Mouse (Mus musculus): ENCODE data around the gene Pqlc3. TPM values are rescaled to one million over a fixed set of nuclear protein-coding genes. Genes with fewer than 3 reads are reported as not detected.
A peak's percentile ranks its signal among the peaks of the same experiment; 100 is the strongest.

The Pqlc3 gene
- polyA plus RNA-seq, 1 experiment from 2014 or later = 19.2 TPM

DNA sequence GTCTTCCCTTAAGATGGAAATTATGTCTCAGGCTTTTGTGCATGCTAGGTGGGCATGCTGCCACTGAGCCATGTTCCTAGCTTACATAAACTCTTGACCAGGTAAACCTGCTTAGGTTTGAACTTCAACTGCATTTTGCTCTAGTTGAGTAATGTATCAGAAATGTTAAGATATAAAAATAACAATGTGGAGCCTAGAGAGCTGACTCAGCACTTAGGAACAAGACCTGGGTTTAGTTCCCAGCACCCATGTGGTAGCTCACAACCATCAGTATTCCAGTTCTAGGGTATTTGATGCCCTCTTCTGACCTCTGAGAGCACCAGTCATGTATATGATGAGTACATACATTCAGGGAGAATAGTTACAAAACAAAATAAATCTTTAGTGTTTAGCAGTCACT, 23.1 kb downstream of the Pqlc3 start:
- H3K9ac ChIP-seq (ENCODE audit: low read depth, low read length) = no peak overlapping the region
- H3K4me2 ChIP-seq (replicated peaks; ENCODE audit: low read depth) = no peak overlapping the region
- TF ChIP-seq CTCF (IDR thresholded peaks at IDR 0.05; ENCODE audit: low read depth) = no peak
- H3K27me3 ChIP-seq (replicated peaks; ENCODE audit: control insufficient read depth, insufficient read depth, low read length) = no peaks in the 10 kb centered on the region
- H3K4me3 ChIP-seq (ENCODE audit: low read depth, low read length) = no peak overlapping the region
- peaks cover 64% of the 10 kb centered on the region for H3K36me3 ChIP-seq (ENCODE audit: control insufficient read depth, insufficient read depth)
- ATAC-seq = no peak
- no peak overlapping the region for H3K27ac ChIP-seq (ENCODE audit: low read depth, low read length)
- H3K9me3 ChIP-seq (ENCODE audit: control insufficient read depth) = no peaks in the 10 kb centered on the region
- H3K4me1 ChIP-seq (replicated peaks; ENCODE audit: control insufficient read depth, insufficient read depth, low read length) = no peaks in the 10 kb centered on the region

DNA sequence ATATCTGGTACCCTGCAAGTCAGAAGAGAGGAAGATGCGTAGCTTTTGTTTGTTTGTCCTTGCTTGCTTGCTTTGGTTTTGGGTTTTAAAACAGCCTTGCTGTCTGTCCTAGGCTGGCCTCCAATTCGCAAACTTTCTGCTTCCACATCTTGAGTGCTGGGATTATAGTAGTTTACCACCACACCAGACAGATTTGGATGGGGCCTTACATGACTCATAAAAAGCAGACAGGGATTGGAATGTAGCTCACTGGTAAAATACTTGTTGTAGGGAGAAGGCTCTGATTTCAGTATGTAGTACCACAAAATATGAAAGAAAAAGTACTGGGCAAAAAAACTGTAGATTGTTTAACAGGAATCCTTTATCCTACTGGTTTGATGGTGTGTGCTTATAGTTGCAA, 33.4 kb downstream of the Pqlc3 start:
- TF ChIP-seq CTCF (IDR thresholded peaks at IDR 0.05; ENCODE audit: low read depth) = no peak
- peaks cover 48% of the 10 kb centered on the region for H3K36me3 ChIP-seq (ENCODE audit: control insufficient read depth, insufficient read depth)
- H3K27ac ChIP-seq (ENCODE audit: low read depth, low read length) = no peak overlapping the region
- no peaks in the 10 kb centered on the region for H3K27me3 ChIP-seq (replicated peaks; ENCODE audit: control insufficient read depth, insufficient read depth, low read length)
- WGBS = 85% methylated on average over 2 of the region's 2 CpGs
- no peak overlapping the region for H3K4me2 ChIP-seq (replicated peaks; ENCODE audit: low read depth)
- H3K4me3 ChIP-seq (ENCODE audit: low read depth, low read length) = no peak overlapping the region
- no peaks in the 10 kb centered on the region for H3K4me1 ChIP-seq (replicated peaks; ENCODE audit: control insufficient read depth, insufficient read depth, low read length)
- no peak overlapping the region for H3K9ac ChIP-seq (ENCODE audit: low read depth, low read length)
- ATAC-seq = no peak
- H3K9me3 ChIP-seq (ENCODE audit: control insufficient read depth) = no peaks in the 10 kb centered on the region

DNA sequence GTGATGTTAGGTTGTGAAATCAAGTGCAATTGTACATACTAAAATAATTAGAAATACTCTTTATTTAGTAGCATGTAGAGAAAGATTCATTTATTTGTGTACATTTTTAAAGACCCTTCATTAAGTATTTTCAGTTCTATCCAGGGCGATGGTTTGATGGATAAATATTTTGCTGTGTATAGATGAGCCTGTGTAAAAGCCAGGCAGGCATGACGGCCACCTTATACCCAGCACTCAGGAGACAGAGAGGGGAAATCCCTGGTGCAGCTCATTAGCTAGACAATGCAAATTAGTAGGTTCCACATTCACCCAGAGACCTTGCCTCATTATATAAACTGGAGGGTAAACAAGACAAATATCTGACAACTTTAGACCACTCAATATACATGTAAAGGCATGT, 36.9 kb downstream of the Pqlc3 start:
- peaks cover 55% of the 10 kb centered on the region for H3K36me3 ChIP-seq (ENCODE audit: control insufficient read depth, insufficient read depth)
- H3K9me3 ChIP-seq (ENCODE audit: control insufficient read depth) = no peaks in the 10 kb centered on the region
- H3K4me1 ChIP-seq (replicated peaks; ENCODE audit: control insufficient read depth, insufficient read depth, low read length) = no peaks in the 10 kb centered on the region
- H3K4me2 ChIP-seq (replicated peaks; ENCODE audit: low read depth) = no peak overlapping the region
- no peak overlapping the region for H3K4me3 ChIP-seq (ENCODE audit: low read depth, low read length)
- no peak overlapping the region for H3K9ac ChIP-seq (ENCODE audit: low read depth, low read length)
- H3K27ac ChIP-seq (ENCODE audit: low read depth, low read length) = no peak overlapping the region
- no peak for ATAC-seq
- H3K27me3 ChIP-seq (replicated peaks; ENCODE audit: control insufficient read depth, insufficient read depth, low read length) = no peaks in the 10 kb centered on the region
- no peak for TF ChIP-seq CTCF (IDR thresholded peaks at IDR 0.05; ENCODE audit: low read depth)
- 61% methylated on average over 2 of the region's 2 CpGs for WGBS

DNA sequence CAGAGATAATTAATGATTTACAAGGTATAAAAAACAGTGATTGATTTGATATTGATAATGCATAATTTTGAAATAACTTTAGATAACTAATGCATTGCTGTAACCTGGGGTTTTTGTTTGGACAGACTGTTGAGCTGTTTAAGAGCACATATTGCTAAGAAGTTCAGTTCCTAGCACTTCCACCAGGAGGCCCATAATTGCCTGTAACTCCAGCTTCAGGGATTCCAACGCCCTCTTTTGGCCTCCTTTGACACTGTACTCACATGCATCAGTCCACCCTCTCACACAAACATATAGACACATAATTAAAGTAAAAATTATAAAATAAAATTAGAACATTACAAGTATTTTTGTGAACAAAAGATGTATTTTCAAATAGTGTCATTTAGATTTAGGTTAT, 41.4 kb downstream of the Pqlc3 start:
- no peak for ATAC-seq
- 80% methylated on average over 1 of the region's 1 CpGs for WGBS
- H3K9me3 ChIP-seq (ENCODE audit: control insufficient read depth) = no peaks in the 10 kb centered on the region
- H3K4me3 ChIP-seq (ENCODE audit: low read depth, low read length) = no peak overlapping the region
- H3K4me2 ChIP-seq (replicated peaks; ENCODE audit: low read depth) = no peak overlapping the region
- H3K36me3 ChIP-seq (ENCODE audit: control insufficient read depth, insufficient read depth) = peaks cover 49% of the 10 kb centered on the region
- TF ChIP-seq CTCF (IDR thresholded peaks at IDR 0.05; ENCODE audit: low read depth) = peak; percentile 68
- H3K27me3 ChIP-seq (replicated peaks; ENCODE audit: control insufficient read depth, insufficient read depth, low read length) = no peaks in the 10 kb centered on the region
- no peak overlapping the region for H3K27ac ChIP-seq (ENCODE audit: low read depth, low read length)
- no peak overlapping the region for H3K9ac ChIP-seq (ENCODE audit: low read depth, low read length)
- no peaks in the 10 kb centered on the region for H3K4me1 ChIP-seq (replicated peaks; ENCODE audit: control insufficient read depth, insufficient read depth, low read length)

DNA sequence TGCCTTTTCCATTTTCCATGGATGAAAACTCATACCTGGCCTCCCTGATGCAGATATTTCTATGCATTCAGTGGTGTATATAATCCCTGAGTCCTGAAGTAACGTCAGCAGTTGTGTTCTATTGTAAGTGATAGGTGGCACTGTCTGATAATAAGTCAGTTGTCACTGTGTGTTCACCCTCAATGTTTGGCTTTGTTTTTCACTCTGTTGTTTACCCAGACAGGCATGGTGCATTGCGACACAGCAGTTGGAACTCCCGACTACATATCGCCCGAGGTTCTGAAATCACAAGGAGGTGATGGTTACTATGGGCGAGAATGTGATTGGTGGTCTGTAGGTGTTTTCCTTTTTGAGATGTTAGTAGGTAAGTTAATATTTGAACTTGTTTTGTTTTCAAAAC, 52.0 kb downstream of the Pqlc3 start:
- Histone ChIP-seq H3K4me3 (ENCODE audit: low read depth, low read length) (no peak overlapping the region), H3K4me2 (replicated peaks; ENCODE audit: low read depth) (no peak overlapping the region), H3K27me3 (replicated peaks; ENCODE audit: control insufficient read depth, insufficient read depth, low read length) (no peaks in the 10 kb centered on the region), H3K27ac (ENCODE audit: low read depth, low read length) (no peak overlapping the region), H3K4me1 (replicated peaks; ENCODE audit: control insufficient read depth, insufficient read depth, low read length) (no peaks in the 10 kb centered on the region), H3K36me3 (ENCODE audit: control insufficient read depth, insufficient read depth) (peaks cover 17% of the 10 kb centered on the region), H3K9me3 (ENCODE audit: control insufficient read depth) (no peaks in the 10 kb centered on the region), H3K9ac (ENCODE audit: low read depth, low read length) (no peak overlapping the region)
- WGBS = 85% methylated on average over 6 of the region's 6 CpGs
- no peak for ATAC-seq
- no peak for TF ChIP-seq CTCF (IDR thresholded peaks at IDR 0.05; ENCODE audit: low read depth)

DNA sequence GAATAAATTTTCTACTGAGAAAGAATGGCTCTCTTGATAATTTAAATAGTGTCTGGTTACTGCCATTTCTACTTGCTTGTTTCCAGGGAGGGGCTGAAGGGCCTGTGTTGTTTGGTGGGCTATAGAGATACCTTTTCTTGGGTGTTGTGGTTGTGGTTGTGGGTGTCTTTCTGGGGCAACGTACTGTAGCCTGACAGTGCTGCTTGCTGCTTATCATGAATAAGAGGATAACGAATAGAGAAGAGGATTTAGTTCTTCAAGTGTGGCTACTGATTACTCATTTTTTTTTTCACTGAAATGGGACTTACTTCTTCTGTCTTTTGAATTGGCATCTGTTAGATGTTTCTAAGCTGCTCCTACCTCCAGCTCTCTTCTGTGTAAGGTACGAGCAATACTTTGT, 58.2 kb downstream of the Pqlc3 start:
- no peak overlapping the region for H3K9ac ChIP-seq (ENCODE audit: low read depth, low read length)
- H3K36me3 ChIP-seq (ENCODE audit: control insufficient read depth, insufficient read depth) = peaks cover 19% of the 10 kb centered on the region
- no peak for TF ChIP-seq CTCF (IDR thresholded peaks at IDR 0.05; ENCODE audit: low read depth)
- 80% methylated on average over 3 of the region's 3 CpGs for WGBS
- no peaks in the 10 kb centered on the region for H3K9me3 ChIP-seq (ENCODE audit: control insufficient read depth)
- H3K27me3 ChIP-seq (replicated peaks; ENCODE audit: control insufficient read depth, insufficient read depth, low read length) = no peaks in the 10 kb centered on the region
- ATAC-seq = no peak
- no peak overlapping the region for H3K4me3 ChIP-seq (ENCODE audit: low read depth, low read length)
- no peaks in the 10 kb centered on the region for H3K4me1 ChIP-seq (replicated peaks; ENCODE audit: control insufficient read depth, insufficient read depth, low read length)
- no peak overlapping the region for H3K4me2 ChIP-seq (replicated peaks; ENCODE audit: low read depth)
- H3K27ac ChIP-seq (ENCODE audit: low read depth, low read length) = no peak overlapping the region

Other genes starting within 250 kb of the Pqlc3 start
- 2.5 and 3.4 TPM in 2 replicates for gene Greb1, start 199.5 kb downstream of the Pqlc3 start, polyA plus RNA-seq (2015; fragmentation: Nextera tagmentation; extraction: Ambion mirVana)
- gene E2f6, start 189.4 kb downstream of the Pqlc3 start, polyA plus RNA-seq (2015; fragmentation: Nextera tagmentation; extraction: Ambion mirVana) = 11.7 and 12.1 TPM in 2 replicates
- 13.3 and 16.9 TPM in 2 replicates for gene Rock2, start 105.5 kb downstream of the Pqlc3 start, polyA plus RNA-seq (2015; fragmentation: Nextera tagmentation; extraction: Ambion mirVana)
- 0.12 and 0.18 TPM in 2 replicates for gene 2410004P03Rik, start 11.3 kb upstream of the Pqlc3 start, polyA plus RNA-seq (2015; fragmentation: Nextera tagmentation; extraction: Ambion mirVana)
- gene Kcnf1, start 176.5 kb upstream of the Pqlc3 start, polyA plus RNA-seq (2015; fragmentation: Nextera tagmentation; extraction: Ambion mirVana) = 1.2 and 1.4 TPM in 2 replicates

Measured in intestine, postnatal 0 days (tissue).